Mouse (Mus musculus) right cerebral cortex, adult 2 months (tissue): ENCODE data around the gene Higd1b.
A peak's percentile ranks its signal among the peaks of the same experiment; 100 is the strongest.

Source experiments
- DNase-seq, 2 experiments: peaks; one replicate each; pipeline ENCODE4 v3.0.0; 2021 to 2022; ENCODE audit warnings: low spot score in 2 of 2

The Higd1b gene

GRCm38 (mm10) chr11:102838126-102838525 lies 2.5 kb downstream of the Higd1b start:
- no peak for DNase-seq

GRCm38 (mm10) chr11:102838616-102839150 lies 3.0 kb downstream of the Higd1b start:
- DNase-seq = no peak

- no peak for DNase-seq
Measured at GRCm38 (mm10) chr11:102845926-102846325, 10.3 kb downstream of the Higd1b start.

GRCm38 (mm10) chr11:102851883-102852282 lies 16.2 kb downstream of the Higd1b start:
- DNase-seq = peak; percentile 35 to 48

GRCm38 (mm10) chr11:102853760-102854159 lies 18.1 kb downstream of the Higd1b start:
- no peak for DNase-seq

- no peak for DNase-seq
Measured at GRCm38 (mm10) chr11:102855941-102856340, 20.3 kb downstream of the Higd1b start.

- DNase-seq = no peak
Measured at GRCm38 (mm10) chr11:102858951-102859350, 23.3 kb downstream of the Higd1b start.

GRCm38 (mm10) chr11:102859933-102860332 lies 24.3 kb downstream of the Higd1b start:
- peak; percentile 34 to 50 for DNase-seq

GRCm38 (mm10) chr11:102864272-102864671 lies 28.6 kb downstream of the Higd1b start:
- peak; percentile 81 to 82 for DNase-seq

- peak; percentile 67 to 73 for DNase-seq
Measured at GRCm38 (mm10) chr11:102874801-102875334, 39.2 kb downstream of the Higd1b start.

GRCm38 (mm10) chr11:102879558-102879957 lies 43.9 kb downstream of the Higd1b start:
- no peak for DNase-seq

- DNase-seq = peak; percentile 96
Measured at GRCm38 (mm10) chr11:102880585-102881313, 45.1 kb downstream of the Higd1b start, which contains the start of the genes Eftud2 and Ccdc103. Gene Eftud2 (minus strand): TSS chr11:102880985. Gene Ccdc103 (plus strand): TSS chr11:102881204.

GRCm38 (mm10) chr11:102881314-102882198 lies 45.9 kb downstream of the Higd1b start:
- peak in 1 of 2 experiments; percentile 39 for DNase-seq

GRCm38 (mm10) chr11:102884616-102885219 lies 49.1 kb downstream of the Higd1b start, which contains the start of gene Fam187a:
Gene Fam187a (plus strand): TSS chr11:102885169.
- no peak for DNase-seq

- DNase-seq = no peak
Measured at GRCm38 (mm10) chr11:102887433-102887832, 51.8 kb downstream of the Higd1b start.
